Mouse (Mus musculus) hindbrain, embryonic 16.5 days (tissue): ENCODE results near the gene Tbck. TPM values are rescaled to one million over a fixed set of nuclear protein-coding genes. Genes with fewer than 3 reads are reported as not detected.

Experiments used
- ATAC-seq: fragments of 200-750 bp; cut with Nextera tagmentation; 2 replicates; pipeline ENCODE4 v1.8.0; 2017; ENCODE audit warnings: moderate TSS enrichment, moderate library complexity
- H3K27ac ChIP-seq: fragments of 300-500 bp; sonication (generic); 2 replicates; pipeline ENCODE4 v1.5.1; 2014; ENCODE audit warnings: low read depth, mild to moderate bottlenecking, control low read depth, low read length, moderate library complexity
- H3K27me3 ChIP-seq: fragments of 300-500 bp; sonication (generic); replicated peaks from 2 replicates; pipeline ENCODE4 v1.6.1; 2014; ENCODE audit warnings: low read length; ENCODE audit not compliant: control insufficient read depth, insufficient read depth
- H3K36me3 ChIP-seq: fragments of 300-500 bp; sonication (generic); 2 replicates; pipeline ENCODE4 v1.6.1; 2014; ENCODE audit warnings: mild to moderate bottlenecking, low read length, moderate library complexity, mixed read lengths; ENCODE audit not compliant: control insufficient read depth, insufficient read depth
- H3K4me1 ChIP-seq: fragments of 300-500 bp; sonication (generic); 2 replicates; pipeline ENCODE4 v1.6.1; 2014; ENCODE audit warnings: low read depth, low read length; ENCODE audit not compliant: control insufficient read depth, insufficient read depth
- H3K4me2 ChIP-seq: fragments of 300-500 bp; sonication (generic); 2 replicates; pipeline ENCODE4 v1.6.1; 2014; ENCODE audit warnings: mild to moderate bottlenecking, low read length, control low read depth, moderate library complexity
- H3K4me3 ChIP-seq: fragments of 300-500 bp; sonication (generic); 2 replicates; pipeline ENCODE4 v1.5.1; 2014; ENCODE audit warnings: mild to moderate bottlenecking, low read length, control low read depth, moderate library complexity
- H3K9ac ChIP-seq: fragments of 300-500 bp; sonication (generic); 2 replicates; pipeline ENCODE4 v1.6.1; 2014; ENCODE audit warnings: low read depth, mild to moderate bottlenecking, control low read depth, low read length, moderate library complexity
- H3K9me3 ChIP-seq: fragments of 300-500 bp; sonication (generic); 2 replicates; pipeline ENCODE4 v1.6.1; 2014; ENCODE audit warnings: mild to moderate bottlenecking, low read length, moderate library complexity; ENCODE audit not compliant: control insufficient read depth
- WGBS: fragments of 180-500 bp; shearing (Covaris S2); extraction: QIAGEN DNeasy Blood & Tissue Kit; methylation state at CpG from one replicate; pipeline ENCODE4 v1.1.7; 2014; 5-methylcytosine and 5-hydroxymethylcytosine counted together
- polyA plus RNA-seq: library from polyadenylated mRNA; unstranded; fragments of >200 nt; fragmentation: Nextera tagmentation; extraction: Ambion mirVana; gene quantifications from 2 replicates; pipeline ENCODE4 v1.2.1, GENCODE M21; 2015

Tbck gene
- polyA plus RNA-seq, 1 experiment from 2014 or later: 30.0 TPM

- H3K27me3 ChIP-seq: no peaks in the 10 kb centered on the region
- H3K4me2 ChIP-seq: no peak overlapping the region
- H3K36me3 ChIP-seq: no peaks in the 10 kb centered on the region; the same call in 1 of the 2 replicates
- no peaks in the 10 kb centered on the region for H3K9me3 ChIP-seq
- no peak overlapping the region for H3K27ac ChIP-seq
- ATAC-seq: no peak
- H3K4me1 ChIP-seq: no peaks in the 10 kb centered on the region
- 73% methylated on average over 5 of the region's 5 CpGs for WGBS
- H3K9ac ChIP-seq: no peak overlapping the region
- no peak overlapping the region for H3K4me3 ChIP-seq
Observed at GRCm38 (mm10) chr3:132811791-132812190, 127.8 kb downstream of the Tbck start.

- no peak for ATAC-seq
- Histone ChIP-seq H3K4me1 (no peaks in the 10 kb centered on the region), H3K36me3 (no peaks in the 10 kb centered on the region; the same call in 1 of the 2 replicates), H3K4me3 (no peak overlapping the region), H3K9ac (no peak overlapping the region), H3K9me3 (no peaks in the 10 kb centered on the region), H3K27ac (no peak overlapping the region), H3K27me3 (no peaks in the 10 kb centered on the region), H3K4me2 (no peak overlapping the region)
- WGBS: 87% methylated on average over 5 of the region's 5 CpGs
Observed at GRCm38 (mm10) chr3:132812356-132812755, 128.4 kb downstream of the Tbck start.

DNA sequence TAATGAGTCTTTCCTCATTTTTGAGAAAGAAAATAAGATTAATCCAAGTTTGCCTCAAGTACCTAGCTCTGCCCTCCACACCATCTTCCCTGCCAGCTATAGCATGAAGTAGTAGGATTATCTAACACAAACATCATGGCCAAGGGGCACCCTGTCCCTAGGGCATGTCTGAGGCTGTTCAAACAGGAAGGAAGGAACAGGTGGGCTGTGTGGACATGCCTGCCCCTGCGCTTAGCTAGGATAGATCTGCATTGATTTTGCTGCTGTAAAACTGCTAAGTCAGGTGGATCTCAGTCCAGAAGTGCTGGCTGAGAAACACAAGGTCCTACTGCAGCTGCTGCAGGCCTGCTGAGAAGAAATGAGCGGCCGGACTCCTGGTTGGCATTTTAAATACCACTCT lies 129.2 kb downstream of the Tbck start:
- WGBS: 85% methylated on average over 3 of the region's 3 CpGs
- Histone ChIP-seq H3K4me2 (no peak overlapping the region), H3K36me3 (no peaks in the 10 kb centered on the region; the same call in 1 of the 2 replicates), H3K4me3 (no peak overlapping the region), H3K4me1 (no peaks in the 10 kb centered on the region), H3K9ac (no peak overlapping the region), H3K27me3 (no peaks in the 10 kb centered on the region), H3K27ac (no peak overlapping the region), H3K9me3 (no peaks in the 10 kb centered on the region)
- no peak for ATAC-seq

GRCm38 (mm10) chr3:132813706-132814497 lies 130.0 kb downstream of the Tbck start:
- Histone ChIP-seq H3K9ac (no peak overlapping the region), H3K36me3 (no peaks in the 10 kb centered on the region; the same call in 1 of the 2 replicates), H3K4me1 (no peaks in the 10 kb centered on the region), H3K9me3 (no peaks in the 10 kb centered on the region), H3K4me3 (no peak overlapping the region), H3K27me3 (no peaks in the 10 kb centered on the region), H3K27ac (no peak overlapping the region), H3K4me2 (no peak overlapping the region)
- 83% methylated on average over 9 of the region's 9 CpGs for WGBS
- ATAC-seq: no peak

- Histone ChIP-seq H3K9ac (no peak overlapping the region), H3K4me3 (no peak overlapping the region), H3K27me3 (no peaks in the 10 kb centered on the region), H3K27ac (no peak overlapping the region), H3K36me3 (no peaks in the 10 kb centered on the region; the same call in 1 of the 2 replicates), H3K4me1 (no peaks in the 10 kb centered on the region), H3K9me3 (no peaks in the 10 kb centered on the region), H3K4me2 (no peak overlapping the region)
- no peak for ATAC-seq
- 91% methylated on average over 10 of the region's 10 CpGs for WGBS
Observed at GRCm38 (mm10) chr3:132814791-132815496, 131.0 kb downstream of the Tbck start.

GRCm38 (mm10) chr3:132815497-132816326 lies 131.8 kb downstream of the Tbck start:
- H3K4me2 ChIP-seq: no peak overlapping the region
- no peak overlapping the region for H3K27ac ChIP-seq
- ATAC-seq: no peak
- no peaks in the 10 kb centered on the region for H3K9me3 ChIP-seq
- no peak overlapping the region for H3K9ac ChIP-seq
- H3K4me1 ChIP-seq: no peaks in the 10 kb centered on the region
- H3K27me3 ChIP-seq: no peaks in the 10 kb centered on the region
- H3K36me3 ChIP-seq: no peaks in the 10 kb centered on the region; the same call in 1 of the 2 replicates
- 92% methylated on average over 4 of the region's 4 CpGs for WGBS
- no peak overlapping the region for H3K4me3 ChIP-seq

DNA sequence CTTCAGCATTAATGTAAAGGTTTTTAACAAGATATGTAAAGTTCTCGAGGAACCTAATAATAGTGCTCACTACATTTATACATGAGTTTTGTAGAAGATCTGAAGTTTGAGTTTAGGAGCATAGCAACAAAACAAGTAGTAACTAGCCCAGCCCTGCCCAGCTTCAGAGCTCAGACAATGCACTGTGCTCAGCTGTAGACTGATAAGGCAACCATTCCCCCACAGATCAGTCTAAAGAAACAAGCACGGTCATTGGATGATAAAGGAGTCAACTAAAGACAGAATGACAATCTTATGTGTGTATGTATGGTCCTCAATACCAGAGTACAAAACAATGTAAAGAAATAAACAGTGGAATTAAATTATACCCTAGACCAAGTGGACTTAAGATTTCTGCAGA lies 135.5 kb downstream of the Tbck start:
- Histone ChIP-seq H3K9me3 (no peaks in the 10 kb centered on the region), H3K4me1 (no peaks in the 10 kb centered on the region), H3K27ac (no peak overlapping the region), H3K36me3 (no peaks in the 10 kb centered on the region; the same call in 1 of the 2 replicates), H3K9ac (no peak overlapping the region), H3K27me3 (no peaks in the 10 kb centered on the region), H3K4me2 (no peak overlapping the region), H3K4me3 (no peak overlapping the region)
- 94% methylated on average over 2 of the region's 2 CpGs for WGBS
- ATAC-seq: no peak

GRCm38 (mm10) chr3:132831179-132831873 lies 147.4 kb downstream of the Tbck start:
- no peak overlapping the region for H3K9ac ChIP-seq
- WGBS: 90% methylated on average over 16 of the region's 16 CpGs
- 0 out of 2 replicates have a peak, but pooled peaks cover 2% of the 10 kb centered on the region for H3K36me3 ChIP-seq
- no peaks in the 10 kb centered on the region for H3K27me3 ChIP-seq
- no peak overlapping the region for H3K4me2 ChIP-seq
- H3K4me1 ChIP-seq: no peaks in the 10 kb centered on the region
- H3K9me3 ChIP-seq: no peaks in the 10 kb centered on the region
- no peak overlapping the region for H3K4me3 ChIP-seq
- H3K27ac ChIP-seq: no peak overlapping the region
- ATAC-seq: no peak
